Mouse (Mus musculus): Measurements from ENCODE around the gene Csnk1d. TPM values are rescaled to one million over a fixed set of nuclear protein-coding genes. Genes with fewer than 3 reads are reported as not detected.
A peak's percentile ranks its signal among the peaks of the same experiment; 100 is the strongest.

The Csnk1d gene
- polyA plus RNA-seq, 1 experiment: 85.3 TPM

- DNase-seq (ENCODE audit: low read depth): no peak
Measured at GRCm38 (mm10) chr11:120954936-120955335, 36.2 kb downstream of the Csnk1d start.

GRCm38 (mm10) chr11:120951731-120952730, 39.1 kb downstream of the Csnk1d start:
- DNase-seq (ENCODE audit: low read depth): no peak

- no peak for DNase-seq (ENCODE audit: low read depth)
Measured at GRCm38 (mm10) chr11:120951237-120951636, 39.9 kb downstream of the Csnk1d start.

GRCm38 (mm10) chr11:120950281-120951202, 40.6 kb downstream of the Csnk1d start:
- no peak for DNase-seq (ENCODE audit: low read depth)

- DNase-seq (ENCODE audit: low read depth): no peak
Measured at GRCm38 (mm10) chr11:120949863-120950262, 41.3 kb downstream of the Csnk1d start.

GRCm38 (mm10) chr11:120948861-120949851, 42.0 kb downstream of the Csnk1d start:
- no peak for DNase-seq (ENCODE audit: low read depth)

GRCm38 (mm10) chr11:120948328-120948727, 42.8 kb downstream of the Csnk1d start, which contains the start of gene Slc16a3:
Slc16a3 (plus strand) TSS chr11:120948480.
- DNase-seq (ENCODE audit: low read depth): no peak

GRCm38 (mm10) chr11:120945926-120946325, 45.2 kb downstream of the Csnk1d start:
- no peak for DNase-seq (ENCODE audit: low read depth)

GRCm38 (mm10) chr11:120945266-120945665, 45.9 kb downstream of the Csnk1d start:
- no peak for DNase-seq (ENCODE audit: low read depth)

GRCm38 (mm10) chr11:120940959-120941358, 50.2 kb downstream of the Csnk1d start:
- no peak for DNase-seq (ENCODE audit: low read depth)

- no peak for DNase-seq (ENCODE audit: low read depth)
Measured at GRCm38 (mm10) chr11:120939712-120940341, 51.3 kb downstream of the Csnk1d start.

GRCm38 (mm10) chr11:120938795-120939194, 52.3 kb downstream of the Csnk1d start:
- no peak for DNase-seq (ENCODE audit: low read depth)

- no peak for DNase-seq (ENCODE audit: low read depth)
Measured at GRCm38 (mm10) chr11:120937976-120938375, 53.2 kb downstream of the Csnk1d start.

- DNase-seq (ENCODE audit: low read depth): peak; percentile 58
Measured at GRCm38 (mm10) chr11:120932564-120933398, 58.3 kb downstream of the Csnk1d start, which contains the start of gene Ccdc57. Ccdc57 (minus strand) TSS chr11:120932872.

GRCm38 (mm10) chr11:120931479-120931878, 59.7 kb downstream of the Csnk1d start:
- DNase-seq (ENCODE audit: low read depth): no peak

- no peak for DNase-seq (ENCODE audit: low read depth)
Measured at GRCm38 (mm10) chr11:120928468-120928867, 62.7 kb downstream of the Csnk1d start.

- DNase-seq (ENCODE audit: low read depth): no peak
Measured at GRCm38 (mm10) chr11:120922528-120922927, 68.6 kb downstream of the Csnk1d start.

- DNase-seq (ENCODE audit: low read depth): no peak
Measured at GRCm38 (mm10) chr11:120917756-120918155, 73.4 kb downstream of the Csnk1d start.

GRCm38 (mm10) chr11:120916477-120916876, 74.7 kb downstream of the Csnk1d start:
- no peak for DNase-seq (ENCODE audit: low read depth)
